Mouse (Mus musculus) embryonic facial prominence, embryonic 12.5 days (tissue): ENCODE results near the gene Myrfl. TPM values are rescaled to one million over a fixed set of nuclear protein-coding genes. Genes with fewer than 3 reads are reported as not detected.
A peak's percentile ranks its signal among the peaks of the same experiment; 100 is the strongest.

ENCODE experiments used
- ATAC-seq: fragments of 200-750 bp; cut with Nextera tagmentation; 2 replicates; pipeline ENCODE4 v1.8.0; 2017; ENCODE audit not compliant: insufficient number of reproducible peaks, insufficient read depth, low FRiP score, low TSS enrichment
- H3K27ac ChIP-seq: fragments of 300-500 bp; sonication (generic); 2 replicates; pipeline ENCODE4 v1.5.1; 2016; ENCODE audit warnings: mild to moderate bottlenecking
- H3K27me3 ChIP-seq: fragments of 300-500 bp; sonication (generic); 2 replicates; pipeline ENCODE4 v1.6.1; 2016; ENCODE audit warnings: mild to moderate bottlenecking, moderate library complexity
- H3K36me3 ChIP-seq: fragments of 300-500 bp; sonication (generic); 2 replicates; pipeline ENCODE4 v1.6.1; 2016; ENCODE audit warnings: mild to moderate bottlenecking
- H3K4me1 ChIP-seq: fragments of 300-500 bp; sonication (generic); 2 replicates; pipeline ENCODE4 v1.6.1; 2016
- H3K4me2 ChIP-seq: fragments of 300-500 bp; sonication (generic); replicated peaks from 2 replicates; pipeline ENCODE4 v1.6.1; 2016; ENCODE audit warnings: mild to moderate bottlenecking, moderate library complexity
- H3K4me3 ChIP-seq: fragments of 300-500 bp; sonication (generic); 2 replicates; pipeline ENCODE4 v1.5.1; 2016; ENCODE audit warnings: mild to moderate bottlenecking
- H3K9ac ChIP-seq: fragments of 300-500 bp; sonication (generic); 2 replicates; pipeline ENCODE4 v1.6.1; 2016; ENCODE audit warnings: mild to moderate bottlenecking, moderate library complexity
- H3K9me3 ChIP-seq: fragments of 300-500 bp; sonication (generic); 2 replicates; pipeline ENCODE4 v1.6.1; 2016; ENCODE audit warnings: mild to moderate bottlenecking, moderate library complexity
- WGBS: fragments of 180-500 bp; shearing (Covaris S2); methylation state at CpG from one replicate; pipeline ENCODE4 v1.1.7; 2016; 5-methylcytosine and 5-hydroxymethylcytosine counted together
- polyA plus RNA-seq: library from polyadenylated mRNA; unstranded; fragments of >200 nt; fragmentation: Nextera tagmentation; extraction: Ambion mirVana; gene quantifications from 2 replicates; pipeline ENCODE4 v1.2.1, GENCODE M21; 2016

Myrfl gene
- polyA plus RNA-seq, 1 experiment from 2014 or later: 0.18 TPM

- no peak for ATAC-seq
- Histone ChIP-seq H3K4me3 (no peak overlapping the region), H3K27me3 (no peaks in the 10 kb centered on the region), H3K4me1 (0 out of 2 replicates have a peak, but pooled peaks cover 4% of the 10 kb centered on the region), H3K27ac (no peak overlapping the region), H3K9me3 (no peaks in the 10 kb centered on the region), H3K4me2 (no peak overlapping the region), H3K36me3 (no peaks in the 10 kb centered on the region), H3K9ac (no peak overlapping the region)
- 85% methylated on average over 4 of the region's 4 CpGs for WGBS
Observed at GRCm38 (mm10) chr10:116748681-116749080, 148.0 kb downstream of the Myrfl start.

DNA sequence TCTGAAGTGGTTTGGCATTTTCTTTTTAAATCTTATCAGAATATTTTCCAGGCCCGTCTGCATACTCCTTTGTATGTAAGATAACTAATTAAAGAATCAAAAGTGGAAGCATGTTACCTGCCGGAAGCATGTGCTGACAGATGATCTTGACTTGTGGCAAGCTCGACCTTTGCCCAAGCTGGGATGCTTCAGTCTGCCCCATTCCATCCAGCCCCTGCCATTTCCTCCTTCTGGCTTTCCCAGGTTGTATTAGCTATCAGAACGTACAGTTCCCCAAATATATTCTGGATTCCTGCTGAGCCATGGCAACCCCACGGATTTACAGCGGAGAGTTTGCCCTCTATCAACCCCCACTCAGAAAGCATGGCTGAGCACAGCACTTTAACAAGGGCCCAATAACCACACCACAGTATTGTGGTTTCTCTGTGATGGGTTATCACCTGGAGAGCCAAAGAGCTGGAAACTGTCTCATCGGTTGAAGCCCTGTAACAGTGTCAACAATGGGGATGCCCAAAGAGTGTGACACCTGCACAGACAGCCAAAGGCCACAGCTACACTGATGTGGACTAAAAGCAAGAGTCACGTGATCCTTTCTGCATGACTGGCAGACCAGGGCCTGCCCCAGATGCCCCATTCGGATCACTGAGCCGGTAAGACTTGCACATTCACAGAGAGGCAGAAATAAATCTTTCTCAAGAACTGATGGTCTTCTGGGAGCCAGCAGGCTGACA lies 150.3 kb downstream of the Myrfl start:
- no peak for ATAC-seq
- WGBS: 76% methylated on average over 10 of the region's 10 CpGs
- H3K4me2 ChIP-seq: no peak overlapping the region

GRCm38 (mm10) chr10:116742696-116743095 lies 154.0 kb downstream of the Myrfl start:
- Histone ChIP-seq H3K27me3 (no peaks in the 10 kb centered on the region), H3K4me3 (no peak overlapping the region), H3K9ac (no peak overlapping the region), H3K27ac (no peak overlapping the region), H3K4me2 (no peak overlapping the region), H3K4me1 (peaks cover 13% of the 10 kb centered on the region), H3K9me3 (no peaks in the 10 kb centered on the region), H3K36me3 (no peaks in the 10 kb centered on the region)
- 59% methylated on average over 2 of the region's 2 CpGs for WGBS
- no peak for ATAC-seq

More for the DNA sequence above, 150.3 kb downstream of the Myrfl start:
- H3K9me3 ChIP-seq: no peaks in the 10 kb centered on the region
- peaks cover 5% of the 10 kb centered on the region; the same call in 1 of the 2 replicates for H3K4me1 ChIP-seq
- no peaks in the 10 kb centered on the region for H3K27me3 ChIP-seq
- H3K27ac ChIP-seq: no peak overlapping the region
- H3K9ac ChIP-seq: no peak overlapping the region
- H3K4me3 ChIP-seq: no peak overlapping the region
- H3K36me3 ChIP-seq: no peaks in the 10 kb centered on the region

DNA sequence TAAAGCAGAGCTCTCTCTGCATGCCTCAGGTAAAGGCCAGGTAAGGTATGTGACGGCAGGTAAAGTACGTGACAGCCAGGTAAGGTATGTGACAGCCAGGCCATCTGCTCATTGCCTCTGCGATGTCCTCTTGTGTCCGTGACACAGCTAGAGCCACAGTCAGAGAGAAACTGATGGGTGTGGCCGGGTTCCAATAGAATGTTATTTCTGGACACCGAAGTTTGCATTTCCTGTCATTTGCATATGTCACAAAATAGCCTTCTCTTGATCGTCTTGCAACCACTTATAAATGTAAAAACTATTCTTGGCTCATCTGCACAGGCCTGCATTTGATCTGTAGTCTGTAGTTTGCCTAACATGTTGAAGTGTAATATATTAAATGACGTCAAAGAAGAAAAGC lies 154.5 kb downstream of the Myrfl start:
- Histone ChIP-seq H3K4me3 (no peak overlapping the region), H3K36me3 (no peaks in the 10 kb centered on the region), H3K27me3 (no peaks in the 10 kb centered on the region), H3K4me1 (peaks cover 13% of the 10 kb centered on the region), H3K27ac (no peak overlapping the region), H3K9me3 (no peaks in the 10 kb centered on the region), H3K4me2 (no peak overlapping the region), H3K9ac (no peak overlapping the region)
- 87% methylated on average over 8 of the region's 8 CpGs for WGBS
- ATAC-seq: no peak

DNA sequence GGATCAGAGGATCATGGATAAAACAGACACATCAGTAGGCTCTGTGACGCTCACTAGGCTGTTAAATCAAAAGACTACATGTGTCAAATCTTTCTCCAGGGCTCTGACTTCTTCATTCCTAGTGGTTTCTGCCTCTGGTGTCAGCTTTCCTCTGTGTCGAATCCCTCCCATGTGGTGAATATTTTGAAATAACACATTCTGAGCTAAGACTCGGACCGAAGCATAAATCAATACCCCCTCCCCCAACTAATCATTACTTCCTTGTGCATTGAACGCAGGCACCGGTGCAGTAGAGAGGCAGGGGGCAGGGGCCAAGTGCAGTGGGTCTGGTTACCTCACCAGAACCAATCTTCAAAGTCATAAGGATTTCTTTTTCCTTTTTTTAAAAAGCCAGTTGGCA lies 155.4 kb downstream of the Myrfl start:
- no peak for ATAC-seq
- Histone ChIP-seq H3K9me3 (no peaks in the 10 kb centered on the region), H3K36me3 (no peaks in the 10 kb centered on the region), H3K4me3 (no peak overlapping the region), H3K27me3 (no peaks in the 10 kb centered on the region), H3K4me2 (no peak overlapping the region), H3K9ac (no peak overlapping the region), H3K4me1 (peaks cover 13% of the 10 kb centered on the region), H3K27ac (0 out of 2 replicates have a peak overlapping the region, but pooled peaks have one; percentile 69)
- WGBS: 25% methylated on average over 6 of the region's 6 CpGs

- H3K4me2 ChIP-seq: no peak overlapping the region
- no peak overlapping the region for H3K9ac ChIP-seq
- no peak for ATAC-seq
- H3K36me3 ChIP-seq: no peaks in the 10 kb centered on the region
- H3K27me3 ChIP-seq: no peaks in the 10 kb centered on the region
- H3K4me3 ChIP-seq: no peak overlapping the region
- H3K9me3 ChIP-seq: no peaks in the 10 kb centered on the region
- 42% methylated on average over 7 of the region's 7 CpGs for WGBS
- H3K4me1 ChIP-seq: peaks cover 13% of the 10 kb centered on the region
- peak overlapping the region; percentile 69 for H3K27ac ChIP-seq
Observed at GRCm38 (mm10) chr10:116740073-116740472, 156.6 kb downstream of the Myrfl start.

DNA sequence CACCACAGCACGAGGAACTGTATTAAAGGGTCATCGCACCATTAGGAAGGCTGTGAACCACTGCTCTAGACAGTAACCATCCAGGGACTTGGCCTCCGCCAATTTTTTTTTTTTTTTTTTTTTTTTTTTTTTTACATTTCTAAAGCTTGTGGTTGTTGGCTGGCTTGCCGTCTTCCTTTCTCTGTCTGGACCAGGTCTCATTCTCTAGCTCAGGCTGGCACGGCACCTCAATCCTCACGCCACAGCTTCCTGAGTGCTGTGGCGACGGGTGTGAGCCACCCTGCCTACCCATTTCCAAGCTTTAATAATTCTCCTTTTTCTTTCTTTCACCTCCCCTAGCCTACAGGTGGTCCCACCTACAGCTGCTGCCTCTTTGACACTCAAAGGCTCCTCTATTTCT lies 158.2 kb downstream of the Myrfl start:
- H3K27ac ChIP-seq: no peak overlapping the region
- no peak overlapping the region for H3K4me2 ChIP-seq
- 89% methylated on average over 8 of the region's 8 CpGs for WGBS
- ATAC-seq: no peak
- no peak overlapping the region for H3K9ac ChIP-seq
- no peak overlapping the region for H3K4me3 ChIP-seq
- H3K9me3 ChIP-seq: no peaks in the 10 kb centered on the region
- no peaks in the 10 kb centered on the region for H3K36me3 ChIP-seq
- no peaks in the 10 kb centered on the region for H3K27me3 ChIP-seq
- H3K4me1 ChIP-seq: peaks cover 13% of the 10 kb centered on the region

DNA sequence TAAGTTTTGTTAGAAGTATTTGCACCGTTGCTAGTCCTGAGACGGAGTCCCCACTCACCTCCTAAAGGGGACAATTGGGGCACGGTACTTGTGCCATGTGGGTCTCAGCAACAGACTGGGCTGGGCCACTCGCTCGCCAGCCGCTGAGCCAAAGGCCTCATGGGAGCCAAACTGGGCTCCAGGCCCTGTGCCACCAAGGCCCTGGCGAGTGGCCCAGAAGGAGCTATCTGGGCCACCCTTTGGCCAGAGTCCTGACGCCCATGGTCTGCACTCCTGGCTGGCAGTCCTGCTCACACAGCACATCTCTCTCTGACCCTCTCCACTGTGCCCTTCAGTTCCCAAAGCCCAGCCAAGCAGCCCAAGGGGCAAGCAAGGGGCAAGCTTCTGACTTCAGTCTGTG lies 161.1 kb downstream of the Myrfl start:
- WGBS: 89% methylated on average over 8 of the region's 8 CpGs
- H3K4me2 ChIP-seq: no peak overlapping the region

GRCm38 (mm10) chr10:116733651-116734050 lies 163.1 kb downstream of the Myrfl start:
- H3K4me3 ChIP-seq: no peak overlapping the region
- H3K36me3 ChIP-seq: no peaks in the 10 kb centered on the region
- H3K9ac ChIP-seq: no peak overlapping the region
- H3K4me2 ChIP-seq: no peak overlapping the region
- no peaks in the 10 kb centered on the region for H3K9me3 ChIP-seq
- H3K27me3 ChIP-seq: no peaks in the 10 kb centered on the region
- WGBS: 73% methylated on average over 7 of the region's 7 CpGs
- H3K27ac ChIP-seq: no peak overlapping the region
- ATAC-seq: no peak
- H3K4me1 ChIP-seq: peaks cover 5% of the 10 kb centered on the region; the same call in 1 of the 2 replicates

More for the DNA sequence above, 161.1 kb downstream of the Myrfl start:
- Histone ChIP-seq H3K4me3 (no peak overlapping the region), H3K9me3 (no peaks in the 10 kb centered on the region), H3K27ac (no peak overlapping the region), H3K9ac (no peak overlapping the region), H3K27me3 (no peaks in the 10 kb centered on the region), H3K36me3 (no peaks in the 10 kb centered on the region), H3K4me1 (peaks cover 9% of the 10 kb centered on the region)
- ATAC-seq: no peak

DNA sequence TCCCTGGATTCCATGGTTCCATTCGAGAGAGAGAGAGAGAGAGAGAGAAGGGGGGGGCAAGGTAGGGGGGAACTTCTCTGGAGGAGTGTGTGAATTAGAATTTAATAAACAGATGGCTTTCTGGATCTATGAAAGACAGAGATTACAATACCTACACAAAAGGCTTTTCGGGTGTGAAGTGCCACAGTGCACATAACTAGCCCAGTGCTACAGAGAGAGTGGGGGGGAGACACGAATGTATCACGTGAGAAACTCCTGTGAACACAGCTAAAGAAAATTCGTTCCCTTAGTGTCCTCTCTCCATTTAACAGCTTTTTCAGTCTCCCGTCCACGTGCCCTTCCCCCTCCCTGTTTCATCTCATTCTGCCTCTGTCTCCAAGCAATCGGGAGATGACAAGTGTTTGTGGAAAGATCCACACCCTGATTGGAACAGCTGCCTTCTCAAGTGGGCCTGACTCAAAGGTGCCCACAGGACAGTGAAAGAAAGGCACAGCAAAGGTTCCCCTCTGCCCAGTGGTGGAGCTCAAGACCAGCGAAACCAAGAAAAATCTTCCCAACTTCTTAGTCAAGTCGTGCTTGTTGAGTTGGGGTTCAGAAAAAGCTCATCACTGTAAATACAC lies 166.6 kb downstream of the Myrfl start:
- no peaks in the 10 kb centered on the region for H3K9me3 ChIP-seq
- H3K27ac ChIP-seq: no peak overlapping the region
- H3K4me2 ChIP-seq: no peak overlapping the region
- 74% methylated on average over 10 of the region's 10 CpGs for WGBS
- H3K36me3 ChIP-seq: no peaks in the 10 kb centered on the region
- H3K4me1 ChIP-seq: peaks cover 14% of the 10 kb centered on the region
- no peak for ATAC-seq
- H3K9ac ChIP-seq: no peak overlapping the region
- H3K27me3 ChIP-seq: no peaks in the 10 kb centered on the region
- H3K4me3 ChIP-seq: no peak overlapping the region

DNA sequence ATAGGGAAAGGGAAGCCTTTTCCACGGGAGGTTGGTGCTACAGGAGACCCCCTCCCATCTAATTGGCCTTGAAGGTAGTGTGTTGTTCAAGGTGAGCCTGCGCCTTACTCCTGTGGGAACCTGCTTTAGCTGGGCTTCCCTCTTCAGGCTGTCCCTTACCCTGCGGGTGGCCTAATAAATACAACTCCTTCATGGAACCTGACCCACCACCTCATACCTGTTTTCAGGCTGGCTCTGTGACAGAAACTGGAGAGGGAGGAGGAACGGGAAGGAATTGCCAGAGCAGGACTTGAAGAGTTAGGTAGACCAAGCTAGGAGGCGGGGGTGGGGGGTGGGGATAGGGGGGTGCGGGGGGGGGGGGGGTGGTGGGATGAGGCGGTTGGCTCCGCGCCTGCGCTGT lies 167.9 kb downstream of the Myrfl start:
- no peaks in the 10 kb centered on the region for H3K27me3 ChIP-seq
- ATAC-seq: no peak
- H3K27ac ChIP-seq: no peak overlapping the region
- no peak overlapping the region for H3K4me3 ChIP-seq
- no peaks in the 10 kb centered on the region for H3K9me3 ChIP-seq
- H3K9ac ChIP-seq: no peak overlapping the region
- no peak overlapping the region for H3K4me2 ChIP-seq
- H3K4me1 ChIP-seq: peaks cover 14% of the 10 kb centered on the region
- no peaks in the 10 kb centered on the region for H3K36me3 ChIP-seq
- 65% methylated on average over 10 of the region's 10 CpGs for WGBS

GRCm38 (mm10) chr10:116727702-116728298 lies 168.9 kb downstream of the Myrfl start:
- Histone ChIP-seq H3K36me3 (no peaks in the 10 kb centered on the region), H3K27me3 (no peaks in the 10 kb centered on the region), H3K27ac (peak overlapping the region; percentile 47; the same call in 1 of the 2 replicates), H3K4me1 (peaks cover 17% of the 10 kb centered on the region), H3K9ac (0 out of 2 replicates have a peak overlapping the region, but pooled peaks have one; percentile 15), H3K9me3 (no peaks in the 10 kb centered on the region), H3K4me3 (0 out of 2 replicates have a peak overlapping the region, but pooled peaks have one; percentile 1), H3K4me2 (peak overlapping the region; percentile 38)
- whole genome bisulfite sequencing: 26% methylated on average over 14 of the region's 14 CpGs
- ATAC-seq: no peak
